Mouse (Mus musculus): ENCODE measurements around the gene Lekr1. TPM values are rescaled to one million over a fixed set of nuclear protein-coding genes. Genes with fewer than 3 reads are reported as not detected.
"Not testable (repeated sequence)": the region's sequence is repeated elsewhere in the genome, so short reads cannot be mapped to it uniquely, and the experiment has no call there.

Gene Lekr1
- polyA plus RNA-seq, 1 experiment, result 0.32 TPM

DNA sequence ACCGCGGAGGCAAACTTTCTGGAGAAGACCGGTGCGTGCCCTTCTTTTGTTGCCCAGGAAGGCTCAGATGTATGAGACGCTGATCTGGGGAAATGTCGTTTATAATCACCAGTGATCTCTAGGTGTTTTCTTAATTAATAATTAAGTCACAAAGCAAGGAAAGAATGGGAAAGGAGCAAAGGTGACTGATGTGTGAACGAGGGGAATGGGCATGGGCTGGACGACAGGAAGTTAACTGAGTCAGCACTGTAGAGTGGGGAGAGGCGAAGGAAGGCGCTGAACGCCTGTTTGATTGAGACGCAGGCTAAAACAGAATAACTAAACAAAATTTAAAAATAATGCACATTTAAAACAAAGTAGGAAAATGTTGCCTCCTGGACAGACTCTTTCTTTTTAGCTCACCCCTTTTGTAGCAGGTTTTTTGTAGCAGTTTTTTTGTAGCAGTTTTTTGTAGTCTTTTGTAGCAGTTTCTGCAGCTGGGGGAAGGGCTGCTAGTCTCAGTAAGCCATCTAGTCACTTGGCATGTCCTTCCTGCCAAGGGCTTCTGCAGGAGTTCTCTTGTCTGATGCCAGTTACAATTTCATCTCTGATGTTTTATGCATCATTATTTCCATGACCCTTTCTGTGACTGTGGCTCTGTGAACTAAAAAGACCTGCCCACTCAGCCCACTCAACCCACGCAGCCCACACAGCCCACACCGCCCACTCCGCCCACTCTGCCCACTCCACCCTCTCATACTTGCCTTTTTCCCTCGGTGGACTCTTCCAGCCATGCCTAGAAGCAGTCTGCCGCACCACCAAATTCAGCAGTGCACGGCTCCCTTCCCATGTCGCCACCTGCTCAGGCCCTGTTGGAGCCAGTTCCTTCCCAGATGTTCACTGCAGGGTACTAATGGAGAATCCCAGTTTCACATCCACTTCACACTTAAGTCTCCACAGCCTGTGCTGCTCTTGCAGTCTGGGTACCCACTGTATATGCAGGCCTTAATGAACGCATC, 98.8 kb downstream of the Lekr1 start:
- Histone ChIP-seq H3K4me3 (ENCODE audit: low read depth, low read length) (no peak overlapping the region), H3K36me3 (ENCODE audit: control insufficient read depth, insufficient read depth, low read length) (no peaks in the 10 kb centered on the region), H3K27me3 (ENCODE audit: control insufficient read depth, insufficient read depth, low read length) (no peaks in the 10 kb centered on the region), H3K27ac (ENCODE audit: insufficient read depth, low read depth, low read length) (no peak overlapping the region), H3K4me1 (ENCODE audit: control insufficient read depth, insufficient read depth, insufficient read length, low read length) (no peaks in the 10 kb centered on the region)
- WGBS, result 75% methylated on average over 20 of the region's 20 CpGs
- TF ChIP-seq CTCF (IDR thresholded peaks at IDR 0.05; ENCODE audit: extremely low read depth, insufficient read length, insufficient replicate concordance, low read depth, low read length), result no peak
- no peak for TF ChIP-seq POLR2A (IDR thresholded peaks at IDR 0.05; ENCODE audit: low read depth, low read length)

DNA sequence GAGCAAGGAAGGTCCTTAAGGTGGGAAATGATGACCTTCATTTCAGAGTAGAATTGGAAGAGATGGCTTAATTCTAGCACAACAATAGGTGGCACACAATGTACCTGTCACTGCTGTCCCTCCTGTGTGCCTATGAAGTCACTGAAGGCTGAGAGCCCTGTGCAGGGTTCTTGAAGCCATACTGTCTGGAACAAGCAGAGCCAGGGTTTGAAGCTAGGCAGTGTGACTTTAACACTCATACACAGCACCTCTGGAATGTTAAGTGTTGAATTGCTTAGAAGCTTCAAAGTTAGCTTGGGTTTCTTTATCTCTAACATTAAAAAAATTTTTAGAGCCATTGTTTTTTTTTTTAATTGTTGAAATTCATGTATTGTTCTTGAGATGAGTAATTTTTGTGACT, 100.4 kb downstream of the Lekr1 start:
- Histone ChIP-seq H3K4me1 (ENCODE audit: control insufficient read depth, insufficient read depth, insufficient read length, low read length) (no peaks in the 10 kb centered on the region), H3K27ac (ENCODE audit: insufficient read depth, low read depth, low read length) (no peak overlapping the region), H3K4me3 (ENCODE audit: low read depth, low read length) (no peak overlapping the region), H3K27me3 (ENCODE audit: control insufficient read depth, insufficient read depth, low read length) (no peaks in the 10 kb centered on the region), H3K36me3 (ENCODE audit: control insufficient read depth, insufficient read depth, low read length) (no peaks in the 10 kb centered on the region)
- TF ChIP-seq CTCF (IDR thresholded peaks at IDR 0.05; ENCODE audit: extremely low read depth, insufficient read length, insufficient replicate concordance, low read depth, low read length) (no peak), POLR2A (IDR thresholded peaks at IDR 0.05; ENCODE audit: low read depth, low read length) (no peak)

DNA sequence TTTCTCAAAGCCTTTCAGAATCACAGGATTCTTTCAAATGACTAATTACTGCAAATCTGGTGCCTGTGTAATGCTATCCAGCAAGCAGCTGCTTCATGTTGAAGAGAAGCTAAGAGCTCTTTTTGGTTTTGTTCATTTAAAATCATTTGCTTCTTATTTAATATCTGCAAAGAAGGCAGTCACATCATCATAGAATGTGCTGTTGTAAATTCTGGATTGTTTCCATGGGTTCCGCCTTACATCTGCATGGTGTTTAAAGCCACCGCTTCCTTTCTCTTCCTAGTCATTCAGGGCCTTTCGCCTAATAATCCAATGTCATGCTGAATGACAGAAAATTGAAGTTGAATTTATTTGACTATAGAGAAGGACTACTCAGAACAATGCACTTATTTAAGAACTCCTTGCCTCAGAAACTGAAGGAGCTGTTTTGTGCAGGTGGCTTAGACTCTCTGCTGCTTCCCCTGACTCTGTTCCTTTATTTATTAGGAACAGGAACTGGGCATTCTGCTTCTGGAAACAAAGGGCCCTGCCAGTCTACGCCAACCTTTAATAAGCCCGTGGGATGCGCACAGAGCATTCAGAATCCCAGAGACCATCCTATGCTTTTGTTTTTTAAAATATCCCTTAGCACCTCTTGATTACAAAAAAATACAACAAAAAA, 101.3 kb downstream of the Lekr1 start:
- H3K27me3 ChIP-seq (ENCODE audit: control insufficient read depth, insufficient read depth, low read length), result no peaks in the 10 kb centered on the region
- TF ChIP-seq POLR2A (IDR thresholded peaks at IDR 0.05; ENCODE audit: low read depth, low read length) (no peak), CTCF (IDR thresholded peaks at IDR 0.05; ENCODE audit: extremely low read depth, insufficient read length, insufficient replicate concordance, low read depth, low read length) (no peak)
- 85% methylated on average over 6 of the region's 6 CpGs for WGBS

DNA sequence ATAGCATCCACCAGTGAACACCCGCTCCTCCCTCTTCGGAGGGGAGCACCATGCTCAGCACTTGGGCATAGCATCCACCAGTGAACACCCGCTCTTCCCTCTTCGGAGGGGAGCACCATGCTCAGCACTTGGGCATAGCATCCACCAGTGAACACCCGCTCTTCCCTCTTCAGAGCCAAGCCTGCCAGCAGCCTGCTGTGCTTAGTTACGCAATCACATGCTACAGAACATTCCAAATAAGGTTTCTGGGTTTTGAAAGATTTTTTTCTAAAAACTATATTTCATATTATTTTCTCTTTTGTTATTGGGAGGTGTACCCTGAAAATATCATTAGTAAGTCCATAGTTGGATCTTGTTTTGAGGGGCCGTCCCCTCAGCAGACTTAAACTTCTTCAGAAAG, 103.6 kb downstream of the Lekr1 start:
- H3K4me1 ChIP-seq (ENCODE audit: control insufficient read depth, insufficient read depth, insufficient read length, low read length); H3K27ac ChIP-seq (ENCODE audit: insufficient read depth, low read depth, low read length); H3K36me3 ChIP-seq (ENCODE audit: control insufficient read depth, insufficient read depth, low read length); H3K4me3 ChIP-seq (ENCODE audit: low read depth, low read length); H3K27me3 ChIP-seq (ENCODE audit: control insufficient read depth, insufficient read depth, low read length): not testable (repeated sequence)
- WGBS, result 93% methylated on average over 7 of the region's 7 CpGs

More for the DNA sequence above, 101.3 kb downstream of the Lekr1 start:
- no peak overlapping the region for H3K4me3 ChIP-seq (ENCODE audit: low read depth, low read length)
- H3K27ac ChIP-seq (ENCODE audit: insufficient read depth, low read depth, low read length), result no peak overlapping the region
- H3K36me3 ChIP-seq (ENCODE audit: control insufficient read depth, insufficient read depth, low read length), result no peaks in the 10 kb centered on the region
- H3K4me1 ChIP-seq (ENCODE audit: control insufficient read depth, insufficient read depth, insufficient read length, low read length), result no peaks in the 10 kb centered on the region

DNA sequence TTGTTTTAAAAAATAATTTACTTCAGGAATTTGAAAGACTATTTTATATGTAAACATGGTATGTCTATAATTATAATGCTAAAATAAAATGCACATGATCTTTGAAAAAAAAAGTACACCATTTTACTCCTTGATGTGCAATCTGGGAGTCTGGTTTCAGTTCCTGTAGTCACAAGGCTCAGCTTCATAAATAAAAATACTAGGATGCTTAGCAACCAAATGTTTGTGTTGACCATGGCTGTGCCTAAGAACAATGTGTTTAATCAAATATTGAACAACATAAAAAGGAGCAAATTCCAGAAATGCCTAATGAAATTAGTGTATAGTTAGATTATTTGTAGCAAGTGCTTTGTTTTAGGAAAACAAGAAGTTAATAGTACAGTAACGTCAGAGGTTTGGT, 107.9 kb downstream of the Lekr1 start:
- no peaks in the 10 kb centered on the region for H3K4me1 ChIP-seq (ENCODE audit: control insufficient read depth, insufficient read depth, insufficient read length, low read length)
- H3K4me3 ChIP-seq (ENCODE audit: low read depth, low read length), result no peak overlapping the region
- 66% methylated on average over 1 of the region's 1 CpGs for WGBS
- H3K27ac ChIP-seq (ENCODE audit: insufficient read depth, low read depth, low read length), result no peak overlapping the region
- no peak for TF ChIP-seq CTCF (IDR thresholded peaks at IDR 0.05; ENCODE audit: extremely low read depth, insufficient read length, insufficient replicate concordance, low read depth, low read length)
- H3K36me3 ChIP-seq (ENCODE audit: control insufficient read depth, insufficient read depth, low read length), result no peaks in the 10 kb centered on the region
- H3K27me3 ChIP-seq (ENCODE audit: control insufficient read depth, insufficient read depth, low read length), result no peaks in the 10 kb centered on the region

DNA sequence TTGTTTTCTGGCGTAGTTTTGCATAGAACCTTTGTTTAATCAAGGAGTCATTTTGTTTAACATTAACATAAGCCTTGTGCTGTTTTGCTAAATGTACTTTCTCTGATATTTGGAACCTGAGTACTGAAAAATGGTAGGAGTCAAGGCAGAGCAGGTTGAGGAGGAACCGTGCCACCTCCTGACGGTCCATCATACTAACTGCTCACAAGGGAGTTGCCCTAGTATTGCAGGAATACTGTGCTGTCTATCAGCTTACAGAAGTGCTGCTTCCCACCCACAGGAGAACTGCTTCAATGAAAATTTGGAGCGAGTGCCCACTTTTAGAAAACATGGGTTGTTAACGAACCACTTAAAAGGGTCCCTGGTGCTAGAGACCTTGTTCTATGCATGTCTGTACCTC, 109.1 kb downstream of the Lekr1 start:
- no peaks in the 10 kb centered on the region for H3K27me3 ChIP-seq (ENCODE audit: control insufficient read depth, insufficient read depth, low read length)
- H3K27ac ChIP-seq (ENCODE audit: insufficient read depth, low read depth, low read length), result no peak overlapping the region
- no peaks in the 10 kb centered on the region for H3K4me1 ChIP-seq (ENCODE audit: control insufficient read depth, insufficient read depth, insufficient read length, low read length)
- no peak overlapping the region for H3K4me3 ChIP-seq (ENCODE audit: low read depth, low read length)
- no peak for TF ChIP-seq POLR2A (IDR thresholded peaks at IDR 0.05; ENCODE audit: low read depth, low read length)
- no peak for TF ChIP-seq CTCF (IDR thresholded peaks at IDR 0.05; ENCODE audit: extremely low read depth, insufficient read length, insufficient replicate concordance, low read depth, low read length)
- WGBS, result 82% methylated on average over 5 of the region's 5 CpGs
- H3K36me3 ChIP-seq (ENCODE audit: control insufficient read depth, insufficient read depth, low read length), result no peaks in the 10 kb centered on the region

DNA sequence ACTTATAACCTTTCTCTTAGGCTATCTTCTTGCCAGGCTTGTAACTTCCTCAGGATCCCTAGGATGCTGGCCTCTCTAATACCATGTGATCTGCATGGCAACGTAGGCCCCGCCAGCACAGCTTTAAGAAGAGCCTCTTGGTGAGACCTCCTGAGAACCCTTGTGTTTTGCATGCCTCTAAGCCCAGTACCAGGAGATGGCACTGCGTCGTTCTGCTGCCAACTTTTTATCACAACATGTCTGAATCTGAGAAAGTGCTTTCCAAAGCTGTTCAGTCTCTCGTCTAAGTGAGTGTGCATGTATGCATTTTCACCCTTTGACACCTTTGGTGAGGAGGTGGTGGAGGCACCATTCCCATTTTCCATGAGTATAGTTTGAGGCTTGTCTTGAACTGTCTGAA, 116.2 kb downstream of the Lekr1 start:
- TF ChIP-seq POLR2A (IDR thresholded peaks at IDR 0.05; ENCODE audit: low read depth, low read length) (no peak), CTCF (IDR thresholded peaks at IDR 0.05; ENCODE audit: extremely low read depth, insufficient read length, insufficient replicate concordance, low read depth, low read length) (no peak)
- Histone ChIP-seq H3K27me3 (ENCODE audit: control insufficient read depth, insufficient read depth, low read length) (no peaks in the 10 kb centered on the region), H3K4me1 (ENCODE audit: control insufficient read depth, insufficient read depth, insufficient read length, low read length) (no peaks in the 10 kb centered on the region), H3K4me3 (ENCODE audit: low read depth, low read length) (no peak overlapping the region), H3K36me3 (ENCODE audit: control insufficient read depth, insufficient read depth, low read length) (no peaks in the 10 kb centered on the region), H3K27ac (ENCODE audit: insufficient read depth, low read depth, low read length) (no peak overlapping the region)
- WGBS, result 77% methylated on average over 5 of the region's 5 CpGs

All from small intestine, adult 2 months (tissue).